Mouse (Mus musculus) induced T-regulatory cell, adult 2 months (primary cell): Measurements from ENCODE around the gene Rpf1.

Experiments used
- DNase-seq: peaks from one replicate; pipeline ENCODE4 v3.0.0-alpha.2; 2012; ENCODE audit warnings: low read depth

The Rpf1 gene

DNA sequence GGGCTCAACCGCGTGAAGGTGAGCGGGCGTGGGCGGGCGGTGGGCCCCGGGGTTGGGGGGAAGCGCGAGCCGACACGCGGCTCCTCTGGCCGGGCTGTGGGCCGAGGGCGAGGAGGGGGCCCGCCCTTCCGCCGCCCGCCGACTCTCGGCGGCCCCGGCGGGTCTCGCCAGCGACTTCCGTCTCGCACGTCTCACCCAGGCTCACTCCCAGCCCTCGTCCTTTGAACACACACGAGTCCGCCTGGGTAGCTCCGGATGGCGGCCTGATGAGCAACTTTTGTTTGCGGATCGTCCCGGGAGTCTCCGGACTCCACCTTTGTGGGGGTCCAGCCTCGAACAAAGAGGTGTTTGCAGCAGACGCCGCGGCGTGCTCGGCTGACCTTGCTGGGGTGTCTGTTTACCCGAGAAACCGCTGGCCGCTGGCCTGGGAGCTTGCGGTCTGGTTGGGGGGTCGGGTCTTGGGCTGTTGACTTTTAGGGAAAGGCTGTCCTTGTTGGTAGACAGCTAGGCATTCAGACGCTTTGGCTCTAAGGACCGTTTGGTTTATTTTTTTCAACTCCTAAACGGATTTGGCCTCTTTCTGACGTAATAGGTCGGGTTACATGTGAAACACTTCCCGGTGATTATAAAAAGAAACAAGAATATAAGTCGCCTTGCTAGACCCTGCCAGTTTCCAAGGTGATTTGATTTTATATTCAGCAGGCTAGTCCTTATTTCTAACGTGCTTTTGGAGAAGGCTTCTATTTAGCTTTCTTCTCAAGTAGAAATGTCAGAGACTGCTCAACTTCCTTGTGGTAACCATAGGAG is 21.0 kb downstream of the Rpf1 start:
- peak; percentile 81 for DNase-seq

DNA sequence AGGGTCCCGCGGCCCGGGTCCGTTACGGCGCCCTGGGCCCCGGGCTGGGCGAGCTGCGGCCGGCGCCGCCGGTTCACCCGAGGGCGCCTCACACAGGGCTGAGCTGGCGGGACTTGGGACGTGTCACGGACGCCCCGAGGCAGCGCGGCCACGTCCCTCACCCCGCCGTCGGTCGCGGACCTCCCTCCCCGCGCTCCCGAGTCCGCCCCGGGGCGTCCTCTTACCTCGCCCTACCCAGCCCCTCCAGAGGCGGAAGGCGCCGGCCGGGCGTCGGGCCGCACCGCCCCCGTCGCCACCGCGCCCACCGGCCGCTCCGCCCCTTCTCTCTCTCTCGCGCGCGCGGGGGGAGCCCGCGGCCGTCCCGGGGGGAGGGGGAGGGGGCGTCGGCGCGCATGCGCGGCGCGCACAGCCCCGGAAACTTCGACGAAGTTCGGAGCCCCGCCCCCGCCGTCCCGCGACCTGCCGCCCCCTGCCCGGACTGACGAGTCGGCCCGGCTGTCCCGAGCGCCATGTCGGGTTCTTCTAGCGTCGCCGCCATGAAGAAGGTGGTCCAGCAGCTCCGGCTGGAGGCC is 21.7 kb downstream of the Rpf1 start, which contains the start of the genes Spata1 and Gng5:
TSS of gene Spata1 (minus strand) at position 323 of the 572 bp plus-strand sequence.
TSS of gene Gng5 (plus strand) at position 377 of the 572 bp plus-strand sequence.
- DNase-seq = peak; percentile 95

DNA sequence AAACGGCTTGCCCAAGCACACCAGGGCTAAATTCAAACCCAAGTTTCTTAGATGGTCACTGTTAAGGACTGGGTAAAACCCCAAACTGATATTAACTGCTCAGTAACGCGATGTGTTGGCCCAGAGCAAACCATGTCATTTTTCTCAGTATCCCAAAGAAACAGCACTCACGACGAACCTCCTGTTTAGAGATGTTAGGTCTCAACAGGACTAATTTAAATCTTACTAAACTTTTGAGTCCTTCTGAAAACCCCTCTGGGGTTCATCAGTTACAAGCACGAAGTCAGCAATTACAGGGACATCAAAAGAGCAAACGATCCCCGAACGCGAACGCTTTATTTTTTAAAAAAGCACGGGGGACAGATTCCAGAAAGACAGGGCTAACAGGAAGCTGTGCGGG is 22.2 kb downstream of the Rpf1 start:
- no peak for DNase-seq

DNA sequence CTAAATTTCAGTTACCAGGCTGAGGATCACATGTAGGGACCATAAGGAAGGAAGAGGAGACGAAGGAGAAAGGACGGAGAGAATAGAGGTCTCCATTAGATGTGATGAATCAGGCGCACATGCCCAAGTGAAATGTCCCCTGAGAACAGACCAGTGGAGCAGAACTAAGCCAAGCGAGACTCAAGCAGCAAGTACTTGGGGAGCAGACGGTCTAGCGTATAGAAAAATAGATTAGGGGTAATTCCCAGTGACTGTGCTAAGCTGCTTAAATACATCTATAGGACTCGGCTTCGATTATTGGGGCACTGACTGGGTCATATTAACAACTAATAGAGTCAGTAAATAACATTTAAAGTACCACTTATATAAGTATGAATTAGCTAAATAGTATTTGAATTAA is 26.3 kb downstream of the Rpf1 start:
- DNase-seq = no peak

DNA sequence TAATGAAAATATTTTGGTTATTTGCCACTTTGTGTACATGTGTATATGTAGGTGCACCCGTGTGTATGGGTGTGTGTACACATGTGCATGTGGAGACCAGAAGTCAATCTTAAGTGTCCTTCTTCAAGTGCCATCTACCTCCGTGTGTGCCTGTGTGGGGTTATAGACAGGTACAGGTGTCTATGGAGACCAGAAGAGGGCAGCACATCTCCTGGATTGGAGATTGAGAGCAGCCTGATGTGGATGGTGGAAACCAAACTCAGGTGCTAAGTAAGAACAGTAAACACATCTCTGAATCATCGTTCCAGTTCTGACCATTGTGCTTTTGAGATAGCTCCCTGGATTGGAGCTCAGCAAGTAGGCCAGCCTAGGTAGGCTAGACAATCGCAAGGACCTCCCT is 34.8 kb downstream of the Rpf1 start:
- DNase-seq = peak; percentile 40

DNA sequence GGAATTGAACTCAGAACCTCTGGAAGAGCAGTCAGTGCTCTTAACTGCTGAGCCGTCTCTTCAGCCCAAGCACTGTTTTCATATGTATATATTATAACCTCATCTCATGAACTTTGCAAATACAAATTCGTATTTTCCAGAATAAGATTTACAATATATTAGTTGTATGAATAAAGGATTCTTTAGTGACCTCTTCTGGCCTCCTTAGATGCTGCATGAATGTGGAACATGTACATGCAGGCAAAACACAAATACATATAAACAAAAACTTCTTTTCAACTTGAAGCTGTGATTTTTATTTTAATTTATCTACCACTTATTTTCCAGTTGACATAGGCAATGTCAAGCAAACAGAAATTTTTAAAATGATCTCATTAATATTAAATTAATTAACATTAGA is 39.2 kb downstream of the Rpf1 start:
- DNase-seq = no peak

DNA sequence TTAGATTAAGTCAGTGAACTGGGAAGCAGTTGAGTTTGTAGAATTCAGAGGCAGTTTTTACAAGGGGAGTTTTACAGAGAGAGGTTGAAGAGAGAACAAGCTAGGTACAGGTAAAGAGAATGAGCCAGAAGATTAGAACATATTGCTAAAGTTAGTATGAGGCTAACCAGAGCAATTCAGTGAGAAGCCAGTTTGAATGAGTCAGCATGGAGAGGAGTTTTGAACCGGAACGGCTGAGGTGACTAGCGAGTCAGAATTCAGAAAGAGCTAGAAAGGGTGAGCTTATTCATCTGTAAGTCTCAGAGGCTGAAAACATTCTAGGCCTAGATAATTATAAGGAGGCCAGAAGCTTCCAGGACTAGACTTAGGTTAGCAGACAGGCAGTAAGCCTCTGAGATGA is 46.8 kb downstream of the Rpf1 start:
- DNase-seq = no peak

DNA sequence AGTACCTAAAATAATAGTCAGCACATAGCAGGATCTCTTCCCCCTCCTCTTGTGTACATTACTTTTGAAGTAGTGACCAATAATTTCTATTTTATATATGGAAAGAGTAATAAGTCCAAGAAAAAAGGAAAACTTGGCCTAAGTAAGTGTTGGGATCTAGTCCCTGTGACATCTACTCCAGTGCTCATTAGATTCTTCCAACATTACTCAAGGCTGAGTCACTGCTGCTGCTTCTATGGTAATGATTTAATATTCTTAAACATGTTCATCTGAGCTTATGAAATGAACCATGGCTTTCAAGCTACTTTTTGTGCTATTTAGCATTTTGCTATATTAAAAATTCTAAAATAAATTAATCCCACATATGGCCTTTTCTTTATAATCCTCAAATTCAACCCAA is 47.5 kb downstream of the Rpf1 start:
- no peak for DNase-seq

DNA sequence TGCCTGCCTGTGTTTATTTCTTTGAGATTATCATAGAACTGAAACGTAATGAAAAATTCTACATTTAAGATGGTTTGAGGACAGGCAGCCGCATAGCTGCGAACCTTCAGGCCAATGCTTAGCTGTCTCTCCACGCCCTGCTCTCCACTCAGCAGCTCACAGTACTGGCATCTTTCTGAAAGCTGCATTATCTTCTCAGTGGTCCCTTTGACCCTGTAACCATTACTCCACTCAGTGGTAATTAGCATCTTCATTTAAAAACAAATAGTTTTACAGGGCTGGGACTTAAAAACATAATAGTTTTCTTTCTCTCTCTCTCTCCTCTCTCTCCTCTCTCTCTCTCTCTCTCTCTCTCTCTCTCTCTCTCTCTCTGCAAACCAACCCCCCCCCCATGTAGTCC is 48.6 kb downstream of the Rpf1 start:
- DNase-seq = no peak

DNA sequence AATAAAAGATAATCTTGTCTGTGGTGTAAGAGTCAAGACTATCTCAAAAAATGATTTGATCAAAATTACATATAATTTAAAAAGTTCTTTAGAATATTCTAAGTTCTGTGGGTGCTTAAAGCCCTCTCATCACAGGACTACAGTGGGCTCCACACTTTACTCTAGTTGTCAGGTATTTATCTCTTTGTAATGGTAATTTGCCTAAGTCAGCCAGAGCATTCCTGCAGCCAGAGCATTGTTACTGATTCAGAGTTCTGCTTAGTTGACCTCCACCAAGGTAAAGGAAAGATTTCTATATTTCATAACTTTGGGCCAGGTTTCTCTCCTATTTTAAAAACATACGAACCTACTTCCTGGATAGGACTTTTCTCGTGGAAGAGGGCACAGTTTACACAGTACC is 52.0 kb downstream of the Rpf1 start:
- no peak for DNase-seq

DNA sequence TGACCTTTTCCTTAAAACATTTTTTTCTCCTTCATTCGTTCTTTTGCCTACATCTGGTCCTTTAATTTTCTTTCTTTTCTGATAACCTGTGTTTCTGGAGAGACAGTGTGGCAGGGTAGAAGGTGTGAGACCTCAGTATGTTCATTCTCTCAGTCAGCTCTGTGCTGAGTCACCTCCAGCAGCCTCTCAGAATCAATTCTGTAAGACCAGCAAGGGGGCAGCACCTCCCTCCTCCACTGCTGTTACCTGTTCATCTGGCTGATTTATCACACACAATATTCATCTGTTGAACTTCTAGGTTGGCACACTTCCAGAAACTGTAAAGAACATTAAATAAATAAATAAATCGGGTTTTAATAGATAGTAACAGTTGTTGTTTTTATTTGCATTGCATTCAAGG is 58.3 kb downstream of the Rpf1 start:
- no peak for DNase-seq
